Mouse (Mus musculus): ENCODE measurements at regions not wholly inside any gene's neighbourhood (a gene's known extent, or its start where the extent isn't known, plus 50 kb on each side); places are given as distances from the start of the nearest gene placed in this dataset.
A peak's percentile ranks its signal among the peaks of the same experiment; 100 is the strongest.

- ATAC-seq (replicated peaks; ENCODE audit: poor library complexity), result no peak
These were observed 53.4 kb downstream of the Cartpt start for GRCm38 (mm10) chr13:99847531-99847930.

- ATAC-seq (replicated peaks; ENCODE audit: poor library complexity), result no peak
These were observed 58.3 kb downstream of the Cartpt start for GRCm38 (mm10) chr13:99842626-99843025.

- no peak for ATAC-seq (replicated peaks; ENCODE audit: poor library complexity)
These were observed 61.4 kb downstream of the Cartpt start for GRCm38 (mm10) chr13:99839446-99839845.

GRCm38 (mm10) chr13:99837772-99838425, 63.0 kb downstream of the Cartpt start:
- peak; percentile 55; the same call in 1 of the 2 replicates for ATAC-seq (replicated peaks; ENCODE audit: poor library complexity)

- ATAC-seq (replicated peaks; ENCODE audit: poor library complexity), result no peak
These were observed 63.7 kb downstream of the Cartpt start for GRCm38 (mm10) chr13:99837180-99837579.

GRCm38 (mm10) chr13:99836586-99836985, 64.3 kb downstream of the Cartpt start:
- no peak for ATAC-seq (replicated peaks; ENCODE audit: poor library complexity)

GRCm38 (mm10) chr13:99835518-99835917, 65.4 kb downstream of the Cartpt start:
- ATAC-seq (replicated peaks; ENCODE audit: poor library complexity), result no peak

- ATAC-seq (replicated peaks; ENCODE audit: poor library complexity), result no peak
These were observed 70.7 kb downstream of the Cartpt start for GRCm38 (mm10) chr13:99830080-99830724.

- no peak for ATAC-seq (replicated peaks; ENCODE audit: poor library complexity)
These were observed 73.3 kb downstream of the Cartpt start for GRCm38 (mm10) chr13:99827573-99827972.

- no peak for ATAC-seq (replicated peaks; ENCODE audit: poor library complexity)
These were observed 76.3 kb downstream of the Cartpt start for GRCm38 (mm10) chr13:99824625-99825024.

GRCm38 (mm10) chr13:99816666-99817065, 84.2 kb downstream of the Cartpt start:
- ATAC-seq (replicated peaks; ENCODE audit: poor library complexity), result no peak

- no peak for ATAC-seq (replicated peaks; ENCODE audit: poor library complexity)
These were observed 85.1 kb downstream of the Cartpt start for GRCm38 (mm10) chr13:99815786-99816185.

GRCm38 (mm10) chr13:99814801-99815200, 86.1 kb downstream of the Cartpt start:
- ATAC-seq (replicated peaks; ENCODE audit: poor library complexity), result no peak

GRCm38 (mm10) chr13:99814033-99814556, 86.8 kb downstream of the Cartpt start:
- no peak for ATAC-seq (replicated peaks; ENCODE audit: poor library complexity)

GRCm38 (mm10) chr13:99794448-99794847, 106.4 kb downstream of the Cartpt start:
- ATAC-seq (replicated peaks; ENCODE audit: poor library complexity), result no peak

- ATAC-seq (replicated peaks; ENCODE audit: poor library complexity), result no peak
These were observed 107.0 kb downstream of the Cartpt start for GRCm38 (mm10) chr13:99793786-99794435.

- ATAC-seq (replicated peaks; ENCODE audit: poor library complexity), result no peak
These were observed 107.9 kb downstream of the Cartpt start for GRCm38 (mm10) chr13:99793001-99793400.

- ATAC-seq (replicated peaks; ENCODE audit: poor library complexity), result no peak
These were observed 109.9 kb downstream of the Cartpt start for GRCm38 (mm10) chr13:99790951-99791350.

GRCm38 (mm10) chr13:99787760-99788159, 113.1 kb downstream of the Cartpt start:
- no peak for ATAC-seq (replicated peaks; ENCODE audit: poor library complexity)

GRCm38 (mm10) chr13:99785427-99785826, 115.5 kb downstream of the Cartpt start:
- no peak for ATAC-seq (replicated peaks; ENCODE audit: poor library complexity)

GRCm38 (mm10) chr13:99784314-99784713, 116.6 kb downstream of the Cartpt start:
- ATAC-seq (replicated peaks; ENCODE audit: poor library complexity), result no peak
